Mouse (Mus musculus): ENCODE results near the gene Smyd3.

GRCm38 (mm10) chr1:179108759-179109158 lies 409.1 kb downstream of the Smyd3 start:
- TF ChIP-seq CTCF (IDR thresholded peaks at IDR 0.05): no peak
- TF ChIP-seq POLR2A (IDR thresholded peaks at IDR 0.05; ENCODE audit: insufficient read depth, low read depth, low read length): no peak
